Mouse (Mus musculus): ENCODE data around the gene Mustn1. TPM values are rescaled to one million over a fixed set of nuclear protein-coding genes. Genes with fewer than 3 reads are reported as not detected.

Mustn1 gene
- total and polyA plus RNA-seq, 3 experiments: 0.20 to 0.38 TPM; not detected in 1

DNA sequence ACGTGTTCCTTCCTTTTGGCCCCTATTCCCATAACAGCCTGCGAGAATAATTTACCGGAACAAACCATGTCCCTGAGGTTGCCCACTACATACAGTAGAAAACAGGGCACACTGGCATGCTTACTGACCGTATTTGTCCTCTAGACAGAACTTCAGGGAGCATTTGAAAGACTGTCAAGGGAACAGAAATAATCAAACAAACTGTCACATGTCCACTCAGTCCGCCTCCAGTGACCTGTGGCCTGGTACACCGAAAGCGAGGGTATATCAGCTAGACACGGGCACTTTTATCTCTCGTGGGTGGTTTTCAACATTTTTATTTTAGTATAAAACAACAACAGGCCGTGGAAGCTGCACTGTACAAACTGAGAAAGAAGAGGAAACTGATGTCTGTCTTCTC, 10.2 kb upstream of the Mustn1 start:
- peaks cover 82% of the 10 kb centered on the region for H3K36me3 ChIP-seq (replicated peaks)
- H3K27me3 ChIP-seq (ENCODE audit: insufficient read depth, low read length): no peaks in the 10 kb centered on the region
- peaks cover 8% of the 10 kb centered on the region for H3K4me1 ChIP-seq (ENCODE audit: insufficient read depth, low read depth, low read length)
- no peaks in the 10 kb centered on the region for H3K9me3 ChIP-seq (replicated peaks)
- TF ChIP-seq POLR2AphosphoS5 (IDR thresholded peaks at IDR 0.05; ENCODE audit: insufficient replicate concordance, low read depth, low read length): no peak
- no peak for TF ChIP-seq CTCF (IDR thresholded peaks at IDR 0.05; ENCODE audit: low read depth, low read length)
- no peak for TF ChIP-seq GATA2 (IDR thresholded peaks at IDR 0.05; ENCODE audit: borderline replicate concordance, low read depth, low read length)
- TF ChIP-seq GATA1 (IDR thresholded peaks at IDR 0.05; ENCODE audit: borderline replicate concordance, low read length): no peak
- TF ChIP-seq TAL1 (conservative IDR thresholded peaks at IDR 0.05; ENCODE audit: low read depth, low read length): no peak
- H3K4me3 ChIP-seq (ENCODE audit: low read depth, low read length): no peak overlapping the region
- DNase-seq (ENCODE audit: low spot score) (no peak), ATAC-seq (ENCODE audit: extremely low read depth, insufficient number of reproducible peaks, low FRiP score, poor library complexity, severe bottlenecking) (no peak)

DNA sequence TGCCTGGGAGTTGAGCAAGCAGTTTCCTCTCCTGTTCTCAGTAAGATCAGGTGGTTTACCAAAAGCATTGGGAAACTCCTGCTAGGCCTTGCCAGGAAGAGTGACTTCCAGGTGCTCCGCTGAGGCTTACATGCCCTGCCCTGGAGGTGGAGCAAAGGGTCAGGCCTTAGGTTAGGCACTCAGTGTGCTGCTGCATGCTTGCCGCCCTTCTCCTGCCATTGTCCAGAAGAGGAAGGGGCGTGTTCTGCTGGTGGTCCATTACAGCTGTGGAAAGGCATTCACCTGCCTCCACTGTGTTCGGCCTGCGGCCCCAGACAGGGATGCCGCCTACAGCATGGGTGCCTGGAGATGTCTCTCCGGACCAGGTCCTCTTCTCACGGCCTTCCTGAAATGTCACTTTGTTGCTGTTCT, 9.6 kb upstream of the Mustn1 start:
- ATAC-seq (ENCODE audit: extremely low read depth, insufficient number of reproducible peaks, low FRiP score, poor library complexity, severe bottlenecking) (no peak), DNase-seq (ENCODE audit: low spot score) (no peak)
- Histone ChIP-seq H3K36me3 (replicated peaks) (peaks cover 82% of the 10 kb centered on the region), H3K27me3 (ENCODE audit: insufficient read depth, low read length) (no peaks in the 10 kb centered on the region), H3K4me1 (ENCODE audit: insufficient read depth, low read depth, low read length) (peaks cover 13% of the 10 kb centered on the region), H3K4me3 (ENCODE audit: low read depth, low read length) (no peak overlapping the region), H3K9me3 (replicated peaks) (no peaks in the 10 kb centered on the region)
- TF ChIP-seq TAL1 (conservative IDR thresholded peaks at IDR 0.05; ENCODE audit: low read depth, low read length) (no peak), POLR2AphosphoS5 (IDR thresholded peaks at IDR 0.05; ENCODE audit: insufficient replicate concordance, low read depth, low read length) (no peak), GATA1 (IDR thresholded peaks at IDR 0.05; ENCODE audit: borderline replicate concordance, low read length) (no peak), GATA2 (IDR thresholded peaks at IDR 0.05; ENCODE audit: borderline replicate concordance, low read depth, low read length) (no peak), CTCF (IDR thresholded peaks at IDR 0.05; ENCODE audit: low read depth, low read length) (no peak)

DNA sequence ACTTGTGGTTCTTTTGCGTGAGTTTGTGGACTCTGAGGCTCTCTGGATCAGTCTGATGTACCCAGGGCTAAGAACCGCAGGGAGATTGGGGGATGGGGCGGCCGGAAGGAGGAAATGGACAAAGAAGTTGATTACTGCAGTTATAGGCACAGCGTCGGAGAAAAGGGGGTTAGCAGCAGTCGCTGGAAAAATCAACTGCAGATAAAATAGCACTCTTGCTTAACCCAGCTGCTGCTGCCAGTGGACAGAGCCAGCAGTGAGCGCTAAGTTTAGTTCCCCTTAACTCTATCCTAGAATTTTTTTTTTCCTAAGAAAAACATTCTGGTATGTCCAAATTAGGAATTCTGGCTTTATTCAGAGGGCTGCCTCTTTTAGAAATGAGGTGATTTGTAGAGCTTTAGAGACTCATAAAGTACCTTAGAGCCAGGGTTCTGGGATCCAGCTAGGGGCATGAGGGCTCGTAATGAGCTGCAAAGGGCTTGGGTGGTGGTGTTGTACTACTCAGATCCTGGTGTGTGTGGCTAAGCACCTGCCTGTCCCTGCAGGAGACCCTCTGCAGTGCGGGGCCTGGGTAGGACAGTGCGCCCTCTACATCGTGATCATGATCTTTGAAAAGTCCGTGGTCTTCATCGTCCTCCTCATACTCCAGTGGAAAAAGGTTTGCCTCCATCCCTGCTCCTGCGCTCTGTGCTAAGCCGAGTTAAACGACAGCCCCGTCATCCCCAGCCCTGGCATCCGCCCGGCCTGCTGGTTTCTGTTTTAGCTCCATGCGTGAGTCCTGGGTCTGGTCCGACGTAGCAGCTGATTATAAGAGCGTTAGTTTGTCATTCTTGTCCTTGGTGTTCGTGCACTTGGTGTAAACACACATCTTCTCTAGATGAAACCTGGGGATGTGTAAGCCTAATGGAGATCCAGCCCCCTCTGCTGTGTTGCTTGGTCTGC, 8.5 kb upstream of the Mustn1 start:
- no peaks in the 10 kb centered on the region for H3K27me3 ChIP-seq (ENCODE audit: insufficient read depth, low read length)
- peaks cover 73% of the 10 kb centered on the region for H3K36me3 ChIP-seq (replicated peaks)
- ATAC-seq (ENCODE audit: extremely low read depth, insufficient number of reproducible peaks, low FRiP score, poor library complexity, severe bottlenecking): 0 out of 2 replicates have a peak, but pooled peaks have one; percentile 32
- H3K4me1 ChIP-seq (ENCODE audit: insufficient read depth, low read depth, low read length): peaks cover 24% of the 10 kb centered on the region
- TF ChIP-seq POLR2AphosphoS5 (IDR thresholded peaks at IDR 0.05; ENCODE audit: insufficient replicate concordance, low read depth, low read length): no peak
- TF ChIP-seq TAL1 (conservative IDR thresholded peaks at IDR 0.05; ENCODE audit: low read depth, low read length): no peak
- TF ChIP-seq CTCF (IDR thresholded peaks at IDR 0.05; ENCODE audit: low read depth, low read length): no peak
- TF ChIP-seq GATA1 (IDR thresholded peaks at IDR 0.05; ENCODE audit: borderline replicate concordance, low read length): no peak
- TF ChIP-seq GATA2 (IDR thresholded peaks at IDR 0.05; ENCODE audit: borderline replicate concordance, low read depth, low read length): no peak
- no peaks in the 10 kb centered on the region for H3K9me3 ChIP-seq (replicated peaks)
- H3K4me3 ChIP-seq (ENCODE audit: low read depth, low read length): no peak overlapping the region
- no peak for DNase-seq (ENCODE audit: low spot score)

DNA sequence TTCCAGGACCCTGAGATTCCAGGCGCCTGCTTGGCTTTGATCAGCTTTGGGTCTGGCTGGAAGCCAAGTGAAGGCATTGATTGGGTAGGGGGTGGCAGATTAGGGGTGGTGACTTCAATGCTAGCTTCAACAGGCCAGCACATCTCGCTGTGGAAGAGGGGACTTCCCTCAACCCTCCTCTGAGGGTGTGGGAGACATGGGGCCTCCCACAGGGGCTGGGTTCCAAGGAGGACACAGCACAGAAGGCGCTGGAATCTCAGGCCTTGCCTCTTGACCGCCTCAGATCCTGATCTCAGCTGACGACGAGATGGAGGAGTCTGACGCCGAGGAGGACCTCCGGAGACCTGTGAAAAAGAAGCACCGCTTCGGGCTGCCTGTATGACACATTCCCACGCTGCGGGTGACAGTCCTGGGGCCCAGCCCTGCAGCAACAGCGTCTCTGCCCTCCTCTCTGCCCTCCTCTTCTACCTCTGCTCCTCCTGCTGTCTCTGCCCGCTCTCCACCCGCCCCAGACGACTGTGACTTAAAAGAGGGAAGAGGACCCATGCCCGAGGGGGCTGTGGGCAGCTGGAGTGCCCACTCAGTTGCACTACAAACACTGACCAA, 4.8 kb upstream of the Mustn1 start:
- TF ChIP-seq GATA2 (IDR thresholded peaks at IDR 0.05; ENCODE audit: borderline replicate concordance, low read depth, low read length): no peak
- no peak for DNase-seq (ENCODE audit: low spot score)
- H3K27me3 ChIP-seq (ENCODE audit: insufficient read depth, low read length): no peaks in the 10 kb centered on the region
- H3K4me1 ChIP-seq (ENCODE audit: insufficient read depth, low read depth, low read length): peaks cover 43% of the 10 kb centered on the region
- no peak for ATAC-seq (ENCODE audit: extremely low read depth, insufficient number of reproducible peaks, low FRiP score, poor library complexity, severe bottlenecking)
- no peaks in the 10 kb centered on the region for H3K9me3 ChIP-seq (replicated peaks)
- peak overlapping the region; percentile 52; the same call in 1 of the 2 replicates for H3K4me3 ChIP-seq (ENCODE audit: low read depth, low read length)
- H3K36me3 ChIP-seq (replicated peaks): peaks cover 62% of the 10 kb centered on the region

DNA sequence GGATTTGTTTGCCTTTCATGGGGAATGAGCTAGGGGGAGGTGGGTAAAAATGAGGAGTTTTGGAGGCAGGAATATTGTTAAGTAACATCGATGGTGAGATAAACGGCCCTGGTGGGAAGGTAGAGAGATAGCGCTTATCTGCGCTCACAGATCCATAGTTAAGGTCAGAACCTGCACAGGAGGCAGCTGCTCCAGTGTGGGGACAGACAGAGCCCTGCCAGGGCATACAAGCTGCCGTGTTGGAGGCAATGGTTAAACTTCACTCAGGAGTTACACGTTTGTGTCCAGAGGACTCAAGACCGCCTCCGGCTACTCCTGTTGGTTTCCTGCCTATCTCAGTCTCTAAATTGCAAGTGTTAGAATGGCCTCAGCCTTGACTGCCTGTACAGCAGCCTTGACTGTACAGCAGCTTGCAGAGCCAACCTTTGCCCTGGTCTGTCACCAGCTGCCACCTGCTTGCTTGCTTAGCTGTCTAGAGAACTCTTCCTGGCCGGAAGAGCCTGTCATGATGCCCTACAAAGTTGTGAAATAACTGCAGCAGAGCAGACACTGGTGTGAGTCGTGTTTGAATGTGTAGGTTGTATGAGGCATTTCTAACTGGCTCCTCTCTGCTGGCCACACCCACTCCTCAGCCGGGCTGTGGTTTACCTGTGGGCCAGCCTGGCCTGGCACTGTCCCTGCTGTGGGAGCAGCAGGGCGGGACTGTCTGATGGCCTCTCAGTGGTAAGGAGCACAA, 3.7 kb upstream of the Mustn1 start:
- Histone ChIP-seq H3K4me1 (ENCODE audit: insufficient read depth, low read depth, low read length) (peaks cover 46% of the 10 kb centered on the region), H3K4me3 (ENCODE audit: low read depth, low read length) (peak overlapping the region; percentile 64; the same call in 1 of the 2 replicates), H3K9me3 (replicated peaks) (no peaks in the 10 kb centered on the region), H3K27me3 (ENCODE audit: insufficient read depth, low read length) (no peaks in the 10 kb centered on the region), H3K36me3 (replicated peaks) (peaks cover 59% of the 10 kb centered on the region)
- peak; percentile 40 for DNase-seq (ENCODE audit: low spot score)
- TF ChIP-seq GATA2 (IDR thresholded peaks at IDR 0.05; ENCODE audit: borderline replicate concordance, low read depth, low read length): no peak
- TF ChIP-seq TAL1 (conservative IDR thresholded peaks at IDR 0.05; ENCODE audit: low read depth, low read length): peak; percentile 34; the same call in 1 of the 2 replicates
- TF ChIP-seq GATA1 (IDR thresholded peaks at IDR 0.05; ENCODE audit: borderline replicate concordance, low read length): no peak
- peak; percentile 68 for ATAC-seq (ENCODE audit: extremely low read depth, insufficient number of reproducible peaks, low FRiP score, poor library complexity, severe bottlenecking)

DNA sequence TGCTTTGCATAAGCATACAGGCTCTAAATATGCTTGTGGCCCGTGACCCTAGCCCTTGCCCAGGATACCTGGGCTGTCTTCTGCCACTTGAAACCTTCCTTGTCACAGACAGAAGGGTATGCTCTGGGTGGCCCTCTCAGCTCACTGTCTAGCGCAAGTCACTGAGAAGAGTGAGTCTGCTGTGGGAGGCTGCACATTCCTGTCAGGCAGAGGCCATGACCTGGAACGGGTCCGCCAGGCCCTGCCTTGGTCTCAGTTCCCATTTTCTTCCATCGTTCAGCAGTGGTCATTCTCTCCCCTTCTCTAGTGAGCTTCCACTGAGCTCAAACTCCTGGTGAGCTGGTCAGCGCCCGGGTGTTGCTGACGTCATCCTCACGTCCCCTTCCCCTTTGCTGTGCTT, 3.0 kb upstream of the Mustn1 start:
- Histone ChIP-seq H3K4me3 (ENCODE audit: low read depth, low read length) (peak overlapping the region; percentile 64; the same call in 1 of the 2 replicates), H3K4me1 (ENCODE audit: insufficient read depth, low read depth, low read length) (peaks cover 51% of the 10 kb centered on the region), H3K27me3 (ENCODE audit: insufficient read depth, low read length) (no peaks in the 10 kb centered on the region; the same call in 1 of the 2 replicates), H3K36me3 (replicated peaks) (peaks cover 54% of the 10 kb centered on the region), H3K9me3 (replicated peaks) (no peaks in the 10 kb centered on the region)
- peak; percentile 34 for DNase-seq (ENCODE audit: low spot score)
- TF ChIP-seq TAL1 (conservative IDR thresholded peaks at IDR 0.05; ENCODE audit: low read depth, low read length) (no peak), GATA1 (IDR thresholded peaks at IDR 0.05; ENCODE audit: borderline replicate concordance, low read length) (no peak), POLR2AphosphoS5 (IDR thresholded peaks at IDR 0.05; ENCODE audit: insufficient replicate concordance, low read depth, low read length) (no peak), CTCF (IDR thresholded peaks at IDR 0.05; ENCODE audit: low read depth, low read length) (no peak), GATA2 (IDR thresholded peaks at IDR 0.05; ENCODE audit: borderline replicate concordance, low read depth, low read length) (no peak)
- ATAC-seq (ENCODE audit: extremely low read depth, insufficient number of reproducible peaks, low FRiP score, poor library complexity, severe bottlenecking): no peak
